Mouse (Mus musculus) hindbrain, embryonic 14.5 days (tissue): ENCODE measurements at regions not wholly inside any gene's neighbourhood (a gene's known extent, or its start where the extent isn't known, plus 50 kb on each side); places are given as distances from the start of the nearest gene placed in this dataset.

Experiments
- ATAC-seq: fragments of 200-750 bp; cut with Nextera tagmentation; 2 replicates; pipeline ENCODE4 v1.8.0; 2017; ENCODE audit warnings: moderate number of reproducible peaks, mild to moderate bottlenecking, moderate TSS enrichment, moderate library complexity; ENCODE audit not compliant: low FRiP score
- DNase-seq: peaks from one replicate; pipeline ENCODE4 v3.0.0-alpha.2; 2015; ENCODE audit warnings: low spot score
- H3K27ac ChIP-seq: fragments of 300-500 bp; sonication (generic); 2 replicates; pipeline ENCODE4 v1.5.1; 2014; ENCODE audit warnings: mild to moderate bottlenecking, moderate library complexity
- H3K27me3 ChIP-seq: fragments of 300-500 bp; sonication (generic); 2 replicates; pipeline ENCODE4 v1.6.1; 2014; ENCODE audit warnings: mild to moderate bottlenecking, low read length, mixed read lengths; ENCODE audit not compliant: control insufficient read depth, insufficient read depth
- H3K36me3 ChIP-seq: fragments of 300-500 bp; sonication (generic); replicated peaks from 2 replicates; pipeline ENCODE4 v1.6.1; 2014; ENCODE audit not compliant: control insufficient read depth, insufficient read depth
- H3K4me1 ChIP-seq: fragments of 300-500 bp; sonication (generic); replicated peaks from 2 replicates; pipeline ENCODE4 v1.6.1; 2014; ENCODE audit warnings: antibody characterized with exemption, low read length, mixed read lengths; ENCODE audit not compliant: control insufficient read depth, insufficient read depth
- H3K4me2 ChIP-seq: fragments of 300-500 bp; sonication (generic); replicated peaks from 2 replicates; pipeline ENCODE4 v1.6.1; 2014; ENCODE audit warnings: mild to moderate bottlenecking, moderate library complexity
- H3K4me3 ChIP-seq: fragments of 300-500 bp; sonication (generic); replicated peaks from 2 replicates; pipeline ENCODE4 v1.5.1; 2014; ENCODE audit warnings: mild to moderate bottlenecking, low read length
- H3K9ac ChIP-seq: fragments of 300-500 bp; sonication (generic); 2 replicates; pipeline ENCODE4 v1.6.1; 2014
- H3K9me3 ChIP-seq: fragments of 300-500 bp; sonication (generic); 2 replicates; pipeline ENCODE4 v1.6.1; 2016; ENCODE audit warnings: low read length; ENCODE audit not compliant: control insufficient read depth
- WGBS: fragments of 180-500 bp; shearing (Covaris S2); extraction: QIAGEN DNeasy Blood & Tissue Kit; methylation state at CpG from one replicate; pipeline ENCODE4 v1.1.7; 2014; 5-methylcytosine and 5-hydroxymethylcytosine counted together

- H3K36me3 ChIP-seq, result no peaks in the 10 kb centered on the region
- 0 out of 2 replicates have a peak, but pooled peaks cover 3% of the 10 kb centered on the region for H3K4me1 ChIP-seq
- DNase-seq, result no peak
- H3K4me2 ChIP-seq, result no peak overlapping the region
- H3K27me3 ChIP-seq, result no peaks in the 10 kb centered on the region
- WGBS, result 49% methylated on average over 6 of the region's 6 CpGs
- ATAC-seq, result no peak
- no peak overlapping the region for H3K9ac ChIP-seq
- no peak overlapping the region for H3K4me3 ChIP-seq
- no peak overlapping the region for H3K27ac ChIP-seq
- no peaks in the 10 kb centered on the region for H3K9me3 ChIP-seq
Measured at GRCm38 (mm10) chr9:43661646-43662045, 82.1 kb upstream of the Nectin1 start.

- Histone ChIP-seq H3K4me2 (no peak overlapping the region), H3K4me3 (no peak overlapping the region), H3K27ac (no peak overlapping the region), H3K27me3 (no peaks in the 10 kb centered on the region), H3K36me3 (no peaks in the 10 kb centered on the region), H3K9me3 (no peaks in the 10 kb centered on the region), H3K9ac (no peak overlapping the region), H3K4me1 (no peaks in the 10 kb centered on the region)
- WGBS, result 87% methylated on average over 6 of the region's 6 CpGs
- ATAC-seq (no peak), DNase-seq (no peak)
Measured at GRCm38 (mm10) chr9:43667386-43667785, 76.4 kb upstream of the Nectin1 start.

- Histone ChIP-seq H3K4me1 (no peaks in the 10 kb centered on the region), H3K36me3 (no peaks in the 10 kb centered on the region), H3K9me3 (no peaks in the 10 kb centered on the region), H3K27me3 (no peaks in the 10 kb centered on the region), H3K27ac (no peak overlapping the region), H3K4me2 (no peak overlapping the region), H3K9ac (no peak overlapping the region), H3K4me3 (no peak overlapping the region)
- WGBS, result 70% methylated on average over 4 of the region's 4 CpGs
- ATAC-seq (no peak), DNase-seq (no peak)
Measured at GRCm38 (mm10) chr9:43667974-43668373, 75.8 kb upstream of the Nectin1 start.

GRCm38 (mm10) chr9:43668731-43669130 lies 75.1 kb upstream of the Nectin1 start:
- Histone ChIP-seq H3K27ac (no peak overlapping the region), H3K36me3 (no peaks in the 10 kb centered on the region), H3K27me3 (no peaks in the 10 kb centered on the region), H3K4me3 (no peak overlapping the region), H3K4me2 (no peak overlapping the region), H3K4me1 (no peaks in the 10 kb centered on the region), H3K9ac (no peak overlapping the region), H3K9me3 (no peaks in the 10 kb centered on the region)
- ATAC-seq (no peak), DNase-seq (no peak)
- 74% methylated on average over 7 of the region's 7 CpGs for WGBS

- Histone ChIP-seq H3K9ac (no peak overlapping the region), H3K27me3 (no peaks in the 10 kb centered on the region), H3K27ac (no peak overlapping the region), H3K9me3 (no peaks in the 10 kb centered on the region), H3K36me3 (no peaks in the 10 kb centered on the region), H3K4me1 (peaks cover 5% of the 10 kb centered on the region; the same call in 1 of the 2 replicates), H3K4me2 (no peak overlapping the region), H3K4me3 (no peak overlapping the region)
- DNase-seq (no peak), ATAC-seq (no peak)
- WGBS, result 87% methylated on average over 5 of the region's 5 CpGs
Measured at GRCm38 (mm10) chr9:43670563-43670962, 73.2 kb upstream of the Nectin1 start.

GRCm38 (mm10) chr9:43673171-43673680 lies 70.6 kb upstream of the Nectin1 start:
- no peak for ATAC-seq
- no peaks in the 10 kb centered on the region for H3K36me3 ChIP-seq
- no peak overlapping the region for H3K9ac ChIP-seq
- no peak for DNase-seq
- no peak overlapping the region for H3K4me2 ChIP-seq
- peaks cover 5% of the 10 kb centered on the region; the same call in 1 of the 2 replicates for H3K4me1 ChIP-seq
- WGBS, result 73% methylated on average over 4 of the region's 4 CpGs
- H3K27me3 ChIP-seq, result no peaks in the 10 kb centered on the region
- no peak overlapping the region for H3K4me3 ChIP-seq
- H3K27ac ChIP-seq, result no peak overlapping the region
- H3K9me3 ChIP-seq, result no peaks in the 10 kb centered on the region

GRCm38 (mm10) chr9:43674321-43674720 lies 69.5 kb upstream of the Nectin1 start:
- Histone ChIP-seq H3K4me2 (no peak overlapping the region), H3K27ac (no peak overlapping the region), H3K27me3 (no peaks in the 10 kb centered on the region), H3K9me3 (no peaks in the 10 kb centered on the region), H3K36me3 (no peaks in the 10 kb centered on the region), H3K4me3 (no peak overlapping the region), H3K9ac (no peak overlapping the region), H3K4me1 (peaks cover 8% of the 10 kb centered on the region; the same call in 1 of the 2 replicates)
- DNase-seq (no peak), ATAC-seq (no peak)
- WGBS, result 37% methylated on average over 8 of the region's 8 CpGs

GRCm38 (mm10) chr9:43676011-43676410 lies 67.8 kb upstream of the Nectin1 start:
- WGBS, result 75% methylated on average over 2 of the region's 2 CpGs
- DNase-seq (no peak), ATAC-seq (no peak)
- no peak overlapping the region for H3K9ac ChIP-seq
- H3K27ac ChIP-seq, result no peak overlapping the region
- no peak overlapping the region for H3K4me3 ChIP-seq
- H3K36me3 ChIP-seq, result no peaks in the 10 kb centered on the region
- H3K27me3 ChIP-seq, result no peaks in the 10 kb centered on the region
- H3K9me3 ChIP-seq, result no peaks in the 10 kb centered on the region
- no peak overlapping the region for H3K4me2 ChIP-seq
- H3K4me1 ChIP-seq, result peaks cover 8% of the 10 kb centered on the region; the same call in 1 of the 2 replicates

- Histone ChIP-seq H3K27me3 (no peaks in the 10 kb centered on the region), H3K4me2 (no peak overlapping the region), H3K36me3 (no peaks in the 10 kb centered on the region), H3K27ac (no peak overlapping the region), H3K9ac (no peak overlapping the region), H3K9me3 (no peaks in the 10 kb centered on the region), H3K4me3 (no peak overlapping the region), H3K4me1 (0 out of 2 replicates have a peak, but pooled peaks cover 4% of the 10 kb centered on the region)
- WGBS, result 48% methylated on average over 17 of the region's 17 CpGs
- ATAC-seq (no peak), DNase-seq (no peak)
Measured at GRCm38 (mm10) chr9:43679331-43679730, 64.5 kb upstream of the Nectin1 start.

- DNase-seq (no peak), ATAC-seq (no peak)
- Histone ChIP-seq H3K9me3 (no peaks in the 10 kb centered on the region), H3K4me1 (0 out of 2 replicates have a peak, but pooled peaks cover 4% of the 10 kb centered on the region), H3K4me3 (no peak overlapping the region), H3K27me3 (no peaks in the 10 kb centered on the region), H3K36me3 (no peaks in the 10 kb centered on the region), H3K4me2 (no peak overlapping the region), H3K9ac (no peak overlapping the region), H3K27ac (no peak overlapping the region)
- 79% methylated on average over 3 of the region's 3 CpGs for WGBS
Measured at GRCm38 (mm10) chr9:43681317-43681716, 62.5 kb upstream of the Nectin1 start.
